Mouse (Mus musculus): ENCODE data around the gene Rassf2.

The Rassf2 gene

GRCm38 (mm10) chr2:131953711-131954110, 76.3 kb downstream of the Rassf2 start:
- no peak for DNase-seq

GRCm38 (mm10) chr2:131952961-131953538, 77.0 kb downstream of the Rassf2 start:
- DNase-seq = peak; percentile 39 to 40

GRCm38 (mm10) chr2:131952456-131952855, 77.6 kb downstream of the Rassf2 start:
- peak in 1 of 2 experiments; percentile 58 for DNase-seq

GRCm38 (mm10) chr2:131950598-131951095, 79.4 kb downstream of the Rassf2 start, which contains the start of gene Prnd:
TSS of gene Prnd (plus strand) at chr2:131950861.
- no peak for DNase-seq

- peak; percentile 62 to 82 for DNase-seq
These were observed 80.1 kb downstream of the Rassf2 start for GRCm38 (mm10) chr2:131949767-131950597.

GRCm38 (mm10) chr2:131948916-131949639, 81.0 kb downstream of the Rassf2 start:
- no peak for DNase-seq

- DNase-seq = no peak
These were observed 81.9 kb downstream of the Rassf2 start for GRCm38 (mm10) chr2:131948156-131948555.

GRCm38 (mm10) chr2:131946351-131946750, 83.7 kb downstream of the Rassf2 start:
- DNase-seq = no peak

GRCm38 (mm10) chr2:131945765-131946164, 84.3 kb downstream of the Rassf2 start:
- no peak for DNase-seq

GRCm38 (mm10) chr2:131945225-131945624, 84.8 kb downstream of the Rassf2 start:
- DNase-seq = no peak

- DNase-seq = no peak
These were observed 85.7 kb downstream of the Rassf2 start for GRCm38 (mm10) chr2:131944370-131944769.

GRCm38 (mm10) chr2:131941501-131941900, 88.6 kb downstream of the Rassf2 start:
- DNase-seq = peak in 1 of 2 experiments; percentile 1

GRCm38 (mm10) chr2:131940506-131940905, 89.6 kb downstream of the Rassf2 start:
- no peak for DNase-seq
